Mouse (Mus musculus): ENCODE measurements around the gene Rnase11.
A peak's percentile ranks its signal among the peaks of the same experiment; 100 is the strongest.

The Rnase11 gene

DNA sequence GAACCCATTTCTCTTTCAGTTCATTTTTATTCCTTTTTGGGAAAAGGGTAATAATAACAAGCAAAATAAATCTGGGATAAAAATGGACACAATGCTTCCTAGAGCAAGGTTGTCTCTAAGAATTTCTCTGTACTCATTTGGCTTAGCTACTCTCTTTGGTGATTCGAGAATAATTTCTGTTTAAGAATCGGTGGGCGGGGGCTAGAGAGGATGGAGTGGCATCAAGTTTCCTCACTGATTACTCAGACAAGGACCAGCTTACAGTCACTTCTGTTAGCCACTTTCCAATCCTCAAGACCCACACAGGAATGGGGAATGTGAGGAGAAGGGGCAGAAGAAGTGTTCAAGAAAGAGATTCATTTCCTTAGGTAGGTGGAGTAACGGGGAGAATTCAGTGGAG lies 41.2 kb downstream of the Rnase11 start:
- DNase-seq (ENCODE audit: low read depth, low spot score) = no peak

DNA sequence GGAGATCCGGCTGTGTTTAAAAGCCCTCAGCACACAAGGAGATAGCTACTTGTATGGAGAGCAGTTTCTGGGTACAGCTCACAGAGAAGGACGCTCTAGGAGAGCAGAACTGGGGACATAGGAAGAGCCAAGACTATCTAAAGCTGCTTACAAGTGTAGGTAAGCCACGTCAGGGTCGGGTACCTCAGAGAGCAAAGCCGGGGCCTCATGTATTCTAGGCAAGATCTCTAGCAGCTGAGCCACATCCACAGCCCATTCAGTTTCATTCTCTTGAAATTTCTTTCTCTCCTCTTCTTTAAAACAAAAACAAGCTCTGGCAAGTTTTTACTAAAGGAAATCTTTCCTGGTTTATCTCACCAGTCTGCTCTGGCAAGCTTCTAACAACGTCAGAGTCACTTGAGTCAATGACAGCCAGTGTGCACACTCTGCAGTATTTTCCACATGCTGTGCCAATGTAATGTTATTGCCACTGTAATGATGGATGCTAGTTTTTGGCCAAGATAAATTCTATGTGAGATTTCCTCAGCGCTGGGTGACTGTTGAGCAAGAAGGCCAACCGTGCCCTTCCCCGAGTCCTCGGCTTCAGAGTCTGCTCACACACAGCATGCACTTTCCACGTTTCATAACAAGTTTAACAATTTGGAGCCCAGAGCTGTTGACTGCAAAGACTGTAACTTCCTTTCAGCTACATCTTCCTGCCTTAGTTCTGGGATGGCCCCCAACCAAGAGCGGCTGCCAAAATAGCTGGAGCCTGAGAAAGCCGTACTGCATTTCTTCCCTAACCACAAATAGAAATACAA lies 41.8 kb downstream of the Rnase11 start:
- DNase-seq (ENCODE audit: low read depth, low spot score) = peak; percentile 30

DNA sequence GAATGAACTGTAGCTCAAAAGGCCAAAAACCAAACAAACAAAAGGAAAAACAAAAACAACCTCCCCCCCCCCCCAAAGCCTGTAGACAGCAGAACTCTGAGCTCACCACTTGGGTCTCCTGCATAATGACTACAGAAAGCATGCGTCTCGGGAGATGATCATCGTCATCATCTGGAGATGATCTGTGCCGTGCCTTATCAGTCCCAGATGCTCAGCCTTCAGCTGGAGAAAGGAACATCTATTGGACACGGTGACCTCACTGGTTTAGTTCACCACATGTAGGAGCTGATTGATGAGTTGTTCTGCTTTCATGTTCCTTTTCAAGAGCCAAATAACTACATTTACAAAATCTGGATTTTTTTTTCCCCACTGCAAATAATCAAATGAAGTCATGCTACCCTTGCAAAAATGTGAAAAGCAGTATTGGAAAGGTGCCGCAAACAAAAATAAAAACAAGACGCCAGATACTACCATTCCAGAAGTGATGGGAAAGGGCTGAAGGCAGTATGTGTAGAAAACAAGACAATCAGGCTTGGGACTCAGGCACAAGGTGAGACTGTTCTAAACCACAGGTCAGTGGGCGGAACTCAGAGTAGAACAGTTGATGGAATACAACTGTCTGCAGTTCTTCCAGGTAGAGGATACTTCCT lies 42.7 kb downstream of the Rnase11 start, which contains the start of gene Rnase10:
Gene Rnase10, plus strand, starts transcription at position 600 of the 650 bp plus-strand sequence.
- DNase-seq (ENCODE audit: low read depth, low spot score) = no peak

All from brain, embryonic 18.5 days (tissue).